Mouse (Mus musculus) heart, postnatal 0 days (tissue): ENCODE results near the gene Vcan.

ENCODE experiments used
- CTCF ChIP-seq: IDR thresholded peaks from 2 replicates; pipeline ENCODE4 v1.5.1; 2016; ENCODE audit warnings: antibody characterized with exemption, control low read depth, low read depth
- EP300 ChIP-seq: IDR thresholded peaks from 2 replicates; pipeline ENCODE4 v1.6.1; 2016; ENCODE audit warnings: antibody characterized with exemption, low read depth

DNA sequence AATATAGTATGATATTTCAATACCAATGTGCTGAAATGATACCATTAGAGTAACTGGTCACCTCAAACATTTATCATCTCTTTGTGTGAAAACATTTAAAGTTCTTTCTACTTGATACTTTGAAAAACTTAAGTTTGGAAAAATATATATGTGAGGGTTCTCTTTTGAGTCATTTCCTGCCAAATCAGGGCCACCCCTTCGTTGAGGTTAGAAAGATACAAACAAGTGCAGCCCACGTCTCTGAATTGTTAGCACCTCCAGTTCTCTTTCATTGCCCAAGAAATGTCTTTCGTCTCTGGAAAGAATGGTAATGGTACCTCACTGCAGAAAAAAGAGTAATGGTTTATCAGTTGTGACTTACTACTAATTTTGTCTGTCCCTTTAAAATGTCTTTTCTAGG, 71.8 kb downstream of the Vcan start:
- TF ChIP-seq CTCF (no peak), EP300 (no peak)
